ENCODE assay signal across 18 mouse cellular contexts in genomic region chr16:52129357-52129905, GRCm38 (mm10).
A peak's percentile ranks its signal among the peaks of the same experiment; 100 is the strongest.
DNase-seq lines count a peak whose midpoint lies in the region; ATAC-seq lines count a peak whose summit lies in the region.
"Had no signal": no experiment of that assay in that cellular context is flagged by ENCODE, and none has a peak within 500 bp of the region (broad histone marks: within the 10 kb centered on the region; RNA-seq: fewer than 3 reads in every experiment).

No protein-coding gene starts in this region.

- peaks cover 15% of the 10 kb centered on the region; the same call in 1 of the 2 replicates for H3K4me1 ChIP-seq in forebrain, embryonic 13.5 days
- H3K4me1 ChIP-seq: lung, embryonic 15.5 days; neural tube, embryonic 12.5 days had no signal

- 91% methylated on average over 5 of the region's 5 CpGs for WGBS in forebrain, embryonic 13.5 days

- no peaks in the 10 kb centered on the region for H3K27me3 ChIP-seq in forebrain, embryonic 13.5 days
- H3K27me3 ChIP-seq: embryonic facial prominence, embryonic 13.5 days; lung, embryonic 15.5 days; megakaryocyte, embryonic 14.5 days; neural tube, embryonic 12.5 days had no signal

- peak; percentile 32 for DNase-seq in 416B (ENCODE audit: low read depth)
- DNase-seq in CD4-positive, CD25-positive, alpha-beta regulatory T cell, adult 2 months (ENCODE audit: low read depth, low spot score) = peak; percentile 82
- no peak for DNase-seq in heart, postnatal 36 days
- DNase-seq in ovary, adult 18-20 months (ENCODE audit: low spot score) = no peak
- DNase-seq: adrenal gland, postnatal 25 days; cerebellum, adult 9-10 months; heart, adult 11 months; liver; right cerebral cortex, postnatal 4 days had no signal

- intact Hi-C loops in heart, postnatal 36 days (cut with DNase I) = no loop called here

- H3K9me3 ChIP-seq in forebrain, embryonic 13.5 days (replicated peaks) = no peaks in the 10 kb centered on the region
- H3K9me3 ChIP-seq: embryonic facial prominence, embryonic 13.5 days; hindbrain, embryonic 10.5 days; lung, embryonic 15.5 days; megakaryocyte, embryonic 14.5 days; neural tube, embryonic 12.5 days had no signal

- no peak overlapping the region for H3K27ac ChIP-seq in forebrain, embryonic 13.5 days
- H3K27ac ChIP-seq: embryonic facial prominence, embryonic 13.5 days; hindbrain, embryonic 10.5 days; lung, embryonic 15.5 days; neural tube, embryonic 12.5 days had no signal

- ATAC-seq in granulocyte monocyte progenitor cell, adult 5-6 weeks (replicated peaks; ENCODE audit: poor library complexity, severe bottlenecking) = peak; percentile 80
- ATAC-seq in megakaryocyte progenitor cell, adult 5-6 weeks (replicated peaks; ENCODE audit: poor library complexity) = peak; percentile 66
- ATAC-seq in forebrain, embryonic 13.5 days = no peak
- ATAC-seq: midbrain, embryonic 16.5 days had no signal

- no peak overlapping the region for H3K4me2 ChIP-seq in forebrain, embryonic 13.5 days
- H3K4me2 ChIP-seq: embryonic facial prominence, embryonic 13.5 days; lung, embryonic 15.5 days; neural tube, embryonic 12.5 days had no signal

- H3K4me3 ChIP-seq in forebrain, embryonic 13.5 days = no peak overlapping the region
- H3K4me3 ChIP-seq: embryonic facial prominence, embryonic 13.5 days; hindbrain, embryonic 10.5 days; lung, embryonic 15.5 days; megakaryocyte, embryonic 14.5 days; neural tube, embryonic 12.5 days had no signal

- no peak overlapping the region for H3K9ac ChIP-seq in forebrain, embryonic 13.5 days
- H3K9ac ChIP-seq: embryonic facial prominence, embryonic 13.5 days; lung, embryonic 15.5 days; neural tube, embryonic 12.5 days had no signal

- 0 out of 2 replicates have a peak, but pooled peaks cover 6% of the 10 kb centered on the region for H3K36me3 ChIP-seq in forebrain, embryonic 13.5 days (ENCODE audit: poor library complexity, severe bottlenecking)
- H3K36me3 ChIP-seq: embryonic facial prominence, embryonic 13.5 days; neural tube, embryonic 12.5 days had no signal

Comparison
In these comparisons a context has a peak if more than half of its experiments do, and no peak if none do; other contexts are left out.
1. DNase-seq: peak in 416B (single experiment) and CD4-positive, CD25-positive, alpha-beta regulatory T cell, adult 2 months (single experiment); none in heart, postnatal 36 days (0 of 2) and ovary, adult 18-20 months (single experiment).